Comparison of ENCODE assay signal across 40 mouse cellular contexts in the genomic region with DNA sequence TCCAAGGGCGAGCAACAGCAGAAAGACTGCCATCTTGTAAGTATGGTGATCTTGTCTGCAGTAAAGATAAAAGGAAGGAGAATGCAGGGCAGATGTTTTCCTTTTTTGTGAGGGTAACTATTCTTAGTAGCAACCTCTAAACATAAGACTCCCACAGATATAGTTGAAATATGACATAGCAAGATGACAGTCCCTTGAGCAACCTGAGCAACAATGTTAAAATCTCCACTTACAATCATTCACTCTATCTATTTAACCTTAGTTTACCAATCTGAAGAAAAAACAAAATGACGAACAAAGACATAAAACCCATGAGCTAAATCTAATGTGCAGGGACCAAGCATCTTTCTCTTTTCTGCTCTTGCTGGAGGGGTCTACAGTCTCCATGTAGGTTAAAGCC. TPM values are rescaled to one million over a fixed set of nuclear protein-coding genes. Genes with fewer than 3 reads are reported as not detected.
"Had no signal": no experiment of that assay in that cellular context is flagged by ENCODE, and none has a peak within 500 bp of the region (broad histone marks: within the 10 kb centered on the region; RNA-seq: fewer than 3 reads in every experiment).

A gene (minus strand): TSS at position 101 of the 400 bp plus-strand sequence.

- DNase-seq: heart, postnatal 10 days; heart, postnatal 14 days; heart, postnatal 36 days; heart, postnatal 4 days; kidney, adult 11 months; kidney, adult 18-20 months; kidney, adult 2 months; kidney, adult 8-10 months; kidney, adult 9 months; kidney, postnatal 10 days; kidney, postnatal 14 days; kidney, postnatal 25 days; kidney, postnatal 36 days; kidney, postnatal 4 days; layer of hippocampus, adult 9-11 months; layer of hippocampus, postnatal 36 days had no signal

RNA-seq across cellular contexts. Expression of the gene that starts here (rescaled TPM):
- polyA plus RNA-seq: heart, embryonic 10.5 days; heart, embryonic 11.5 days; heart, embryonic 12.5 days; heart, embryonic 13.5 days; heart, embryonic 14.5 days; heart, embryonic 15.5 days; heart, embryonic 16.5 days; heart, postnatal 0 days; hindbrain, embryonic 10.5 days; hindbrain, embryonic 11.5 days; hindbrain, embryonic 12.5 days; hindbrain, embryonic 13.5 days; hindbrain, embryonic 14.5 days; hindbrain, embryonic 15.5 days; hindbrain, embryonic 16.5 days; hindbrain, postnatal 0 days; inflammation-experienced regulatory T-cells, adult 6 months; intestine, embryonic 14.5 days; intestine, embryonic 15.5 days; intestine, embryonic 16.5 days; intestine, postnatal 0 days; kidney, adult 2 months; kidney, embryonic 16.5 days; kidney, postnatal 0 days; large intestine, adult 2 months had no signal
